Mouse (Mus musculus) olfactory bulb, adult 2 months (tissue): ENCODE measurements at regions not wholly inside any gene's neighbourhood (a gene's known extent, or its start where the extent isn't known, plus 50 kb on each side); places are given as distances from the start of the nearest gene placed in this dataset.
A peak's percentile ranks its signal among the peaks of the same experiment; 100 is the strongest.
"Not testable (repeated sequence)": the region's sequence is repeated elsewhere in the genome, so short reads cannot be mapped to it uniquely, and the experiment has no call there.

Source experiments
- H3K27ac ChIP-seq: fragments of 200-500 bp; 2 replicates; pipeline ENCODE4 v1.5.1; 2012; ENCODE audit warnings: low read depth, low read length; ENCODE audit not compliant: insufficient read depth
- H3K4me1 ChIP-seq: fragments of 200-500 bp; 2 replicates; pipeline ENCODE4 v1.6.1; 2012; ENCODE audit warnings: low read length; ENCODE audit not compliant: control insufficient read depth, insufficient read depth
- H3K4me3 ChIP-seq: fragments of 200-500 bp; 2 replicates; pipeline ENCODE4 v1.5.1; 2012; ENCODE audit warnings: mild to moderate bottlenecking, low read depth, low read length, moderate library complexity; ENCODE audit not compliant: insufficient read depth
- CTCF ChIP-seq: fragments of 200-500 bp; IDR thresholded peaks from 2 replicates; pipeline ENCODE4 v1.5.1; 2012; ENCODE audit warnings: low read depth, mild to moderate bottlenecking, low read length, moderate library complexity; ENCODE audit not compliant: insufficient read depth
- POLR2A ChIP-seq: fragments of 200-500 bp; IDR thresholded peaks from 2 replicates; pipeline ENCODE4 v1.6.1; 2012; ENCODE audit warnings: mild to moderate bottlenecking, low read depth, low read length, moderate library complexity; ENCODE audit not compliant: insufficient read depth
- WGBS: fragments of 180-500 bp; shearing (Covaris S2); methylation state at CpG from one replicate; pipeline ENCODE4 v1.1.7; 2018; 5-methylcytosine and 5-hydroxymethylcytosine counted together

DNA sequence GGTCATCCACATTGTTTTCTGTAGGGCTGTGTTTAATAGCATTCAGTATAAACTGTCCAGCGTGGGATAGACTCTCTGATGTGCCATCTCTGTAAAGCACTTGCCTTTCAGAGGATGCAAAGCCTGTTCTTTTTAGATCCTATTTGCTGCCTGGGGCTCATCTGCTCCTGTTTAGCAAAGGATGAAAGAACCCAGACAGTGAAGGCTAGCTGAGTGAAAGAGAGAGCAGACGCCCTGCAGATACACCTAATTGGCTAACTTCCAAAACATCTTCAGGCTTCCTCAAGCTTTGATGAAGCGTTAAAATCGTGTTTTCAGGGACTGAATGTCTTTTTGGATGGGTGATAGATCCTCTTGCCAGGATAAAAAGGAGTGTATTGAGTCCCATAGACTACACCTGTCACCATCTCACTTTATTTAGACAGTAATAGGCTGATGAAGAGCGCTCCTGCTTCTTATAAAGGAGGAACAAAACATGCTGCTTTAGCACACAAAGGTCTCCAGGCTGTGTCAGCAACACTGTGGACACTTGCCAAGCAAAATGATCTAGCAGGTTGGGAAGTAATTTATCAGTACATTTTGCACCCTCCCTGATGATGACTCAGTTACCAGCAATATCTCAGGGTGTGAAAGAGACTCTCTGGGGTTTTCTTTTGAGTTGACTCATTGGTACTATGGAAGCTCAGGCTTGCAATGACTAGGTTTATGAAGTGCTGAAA lies 4717.3 kb downstream of the 9330182O14Rik start:
- 49% methylated on average over 5 of the region's 5 CpGs for WGBS

DNA sequence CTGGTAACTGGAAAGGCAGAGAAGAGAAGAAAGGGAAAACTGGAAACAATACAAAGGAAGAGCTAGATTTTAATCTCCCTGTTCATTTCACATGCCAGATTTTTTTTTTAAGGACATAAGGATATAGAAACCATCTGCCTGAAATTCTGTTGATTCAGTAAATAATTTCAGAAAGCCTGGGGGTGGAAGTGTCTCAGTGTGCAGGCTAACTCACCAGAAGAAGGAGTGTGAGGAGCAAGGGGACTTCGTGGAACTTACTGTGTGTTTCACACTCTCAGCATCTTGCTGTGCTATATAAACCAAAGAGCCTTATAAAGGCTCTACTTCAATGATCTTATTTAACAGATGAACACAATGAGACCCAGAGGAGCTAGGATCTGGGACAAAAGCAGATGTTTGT lies 4722.9 kb downstream of the 9330182O14Rik start:
- TF ChIP-seq POLR2A = no peak
- no peak for TF ChIP-seq CTCF
- Histone ChIP-seq H3K4me3 (no peak overlapping the region), H3K4me1 (no peaks in the 10 kb centered on the region), H3K27ac (no peak overlapping the region)
- whole genome bisulfite sequencing = 43% methylated on average over 1 of the region's 1 CpGs

More for the DNA sequence above, 4717.3 kb downstream of the 9330182O14Rik start:
- H3K4me3 ChIP-seq = no peak overlapping the region
- no peaks in the 10 kb centered on the region for H3K4me1 ChIP-seq
- no peak overlapping the region for H3K27ac ChIP-seq
- no peak for TF ChIP-seq POLR2A
- no peak for TF ChIP-seq CTCF

DNA sequence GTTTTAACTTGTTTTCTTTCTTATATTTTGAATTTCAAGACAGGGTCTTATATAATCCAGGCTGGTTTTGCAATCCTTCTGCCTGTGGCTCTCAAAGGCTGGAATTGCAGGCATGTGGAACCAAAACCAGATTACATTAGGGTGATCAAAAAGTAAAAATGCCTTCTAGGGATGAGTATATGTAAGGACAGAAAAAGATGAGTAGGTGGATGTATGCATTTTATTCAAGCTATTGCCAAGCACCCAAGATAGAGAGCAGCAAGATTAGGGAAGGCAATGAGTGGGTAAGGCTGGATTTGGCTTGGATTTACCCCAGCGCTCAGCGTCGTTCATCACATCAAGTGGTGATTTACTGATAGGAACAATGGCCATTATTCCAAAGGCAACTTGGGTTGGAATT lies 4725.2 kb downstream of the 9330182O14Rik start:
- Histone ChIP-seq H3K27ac (no peak overlapping the region), H3K4me1 (no peaks in the 10 kb centered on the region), H3K4me3 (no peak overlapping the region)
- WGBS = 63% methylated on average over 3 of the region's 3 CpGs
- TF ChIP-seq CTCF = no peak
- no peak for TF ChIP-seq POLR2A

DNA sequence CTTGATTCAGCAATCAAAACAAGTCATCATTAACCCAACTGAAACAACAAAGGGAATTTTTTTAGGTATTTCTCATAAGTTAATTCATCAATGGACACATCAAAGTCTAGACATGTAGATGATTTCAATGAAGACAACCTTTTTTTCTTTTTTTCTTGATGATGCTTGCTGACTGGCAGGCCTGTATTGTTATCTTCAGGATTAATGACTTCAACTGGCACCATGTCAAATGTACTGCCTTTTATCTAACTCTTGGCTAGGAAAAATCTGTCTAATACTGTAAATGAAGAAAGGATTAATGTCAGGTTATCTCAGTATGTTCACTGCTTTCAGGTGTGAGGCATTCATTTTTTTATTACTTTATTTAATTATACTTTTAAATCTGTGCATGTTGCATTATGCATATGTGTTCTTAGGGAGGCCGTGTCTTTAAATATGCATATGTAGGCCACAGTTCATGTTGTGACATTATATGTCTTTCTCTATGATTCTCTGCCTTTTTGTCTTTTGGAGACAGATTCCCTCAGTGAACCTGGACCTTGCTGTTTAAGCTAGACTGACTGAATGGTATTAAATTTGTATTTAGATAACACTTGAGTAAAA lies 4726.1 kb downstream of the 9330182O14Rik start:
- 60% methylated on average over 1 of the region's 1 CpGs for WGBS
- Histone ChIP-seq H3K4me3 (no peak overlapping the region), H3K4me1 (no peaks in the 10 kb centered on the region), H3K27ac (no peak overlapping the region)
- TF ChIP-seq POLR2A (no peak), CTCF (no peak)

DNA sequence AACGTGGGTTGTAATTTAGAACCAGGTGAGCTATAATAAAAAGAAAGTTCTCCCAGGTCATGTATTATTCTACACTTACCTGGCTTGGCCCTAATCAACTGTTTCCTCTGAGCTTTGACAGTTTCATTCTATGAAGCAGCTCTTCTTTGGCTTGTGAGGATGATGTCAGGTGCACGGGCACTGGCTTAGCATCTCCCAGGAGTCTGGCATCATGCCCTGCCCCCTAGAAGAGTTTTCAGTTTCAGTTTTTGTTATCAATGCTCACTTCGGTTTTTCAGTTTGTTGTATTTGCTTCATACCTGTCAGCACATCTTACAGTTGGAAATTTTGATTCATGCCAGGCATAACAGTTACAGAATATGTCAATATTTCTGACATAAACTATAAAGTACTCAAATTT lies 4734.4 kb downstream of the 9330182O14Rik start:
- Histone ChIP-seq H3K4me3 (no peak overlapping the region), H3K4me1 (no peaks in the 10 kb centered on the region), H3K27ac (no peak overlapping the region)
- 58% methylated on average over 3 of the region's 3 CpGs for WGBS
- no peak for TF ChIP-seq POLR2A
- TF ChIP-seq CTCF = no peak

DNA sequence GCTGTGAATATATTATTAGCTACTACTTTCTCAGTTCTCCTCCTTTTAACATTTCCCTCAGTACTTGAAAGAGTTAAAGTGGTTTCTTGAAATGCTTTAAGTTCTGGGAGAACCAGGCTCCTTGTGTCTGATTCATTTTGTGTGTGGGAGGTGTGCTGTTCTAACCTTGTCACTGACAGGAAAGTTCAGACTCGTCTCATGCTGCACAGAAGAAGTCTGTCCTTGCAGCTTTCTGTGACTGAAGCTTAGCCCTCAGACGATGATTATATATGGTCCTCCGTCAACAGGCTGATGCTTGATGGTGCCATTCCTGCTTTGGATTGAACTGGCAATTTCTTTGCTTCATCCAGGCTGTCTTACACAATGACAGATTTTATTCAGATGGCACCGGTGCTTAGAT lies 4734.9 kb downstream of the 9330182O14Rik start:
- H3K4me1 ChIP-seq = no peaks in the 10 kb centered on the region
- no peak overlapping the region for H3K4me3 ChIP-seq
- TF ChIP-seq CTCF (no peak), POLR2A (no peak)
- WGBS = 45% methylated on average over 4 of the region's 4 CpGs
- H3K27ac ChIP-seq = peak overlapping the region; percentile 88

DNA sequence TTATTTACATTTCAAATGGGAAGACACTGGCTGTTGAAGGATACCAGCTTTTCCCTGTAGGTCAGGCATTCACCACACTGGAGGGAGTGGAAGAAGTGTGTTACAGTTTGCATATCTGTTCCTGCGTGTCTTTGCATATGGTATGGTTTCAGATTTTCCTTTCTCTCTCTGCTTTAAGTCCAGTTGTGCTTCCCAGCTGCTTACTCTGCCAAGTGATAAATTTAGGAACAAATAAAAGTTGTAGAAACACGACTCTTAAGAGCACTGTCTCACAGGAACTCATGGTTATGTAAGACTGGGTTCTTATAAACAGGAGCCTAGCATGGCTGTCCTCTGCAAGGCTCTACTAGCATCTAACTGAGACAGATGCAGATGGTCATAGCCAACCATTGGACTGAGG lies 4735.5 kb downstream of the 9330182O14Rik start:
- peak overlapping the region; percentile 88 for H3K27ac ChIP-seq
- H3K4me1 ChIP-seq = no peaks in the 10 kb centered on the region
- 38% methylated on average over 2 of the region's 2 CpGs for WGBS
- H3K4me3 ChIP-seq = no peak overlapping the region
- TF ChIP-seq POLR2A (no peak), CTCF (no peak)

DNA sequence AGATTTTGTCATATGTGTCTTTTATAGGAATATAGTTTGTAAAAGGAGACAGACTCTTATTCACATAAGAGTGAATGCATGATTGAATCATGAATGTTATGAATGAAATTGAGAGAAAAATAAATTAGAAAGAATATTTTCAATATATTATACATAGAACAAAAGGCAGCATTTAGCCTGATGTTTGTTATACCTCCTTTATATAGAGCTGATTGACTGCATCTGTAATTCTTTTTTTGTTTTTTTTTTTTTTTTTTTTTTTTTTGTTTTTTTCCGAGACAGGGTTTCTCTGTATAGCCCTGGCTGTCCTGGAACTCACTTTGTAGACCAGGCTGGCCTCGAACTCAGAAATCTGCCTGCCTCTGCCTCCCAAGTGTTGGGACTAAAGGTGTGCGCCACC lies 4736.8 kb downstream of the 9330182O14Rik start:
- WGBS = 79% methylated on average over 3 of the region's 3 CpGs

DNA sequence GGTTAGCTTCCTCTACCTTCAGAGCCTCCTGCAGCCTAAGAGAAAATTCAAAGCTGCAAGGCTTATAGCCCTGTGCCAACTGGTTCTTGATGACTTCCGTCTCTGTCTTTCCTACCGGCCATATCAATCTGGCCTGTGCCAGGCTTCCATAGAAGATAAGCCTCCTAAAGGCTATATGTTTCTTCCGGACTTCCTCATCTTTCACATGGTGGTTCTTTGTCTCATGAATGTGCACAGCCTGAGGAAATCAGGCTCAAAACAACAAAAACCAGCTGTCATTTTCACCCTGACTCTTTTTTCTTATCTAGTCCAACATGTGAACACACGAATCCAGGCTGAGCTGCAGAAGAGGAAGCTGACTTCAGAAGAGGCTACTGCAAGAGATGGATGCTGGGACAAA lies 4748.1 kb downstream of the 9330182O14Rik start:
- Histone ChIP-seq H3K27ac (no peak overlapping the region), H3K4me3 (no peak overlapping the region), H3K4me1 (no peaks in the 10 kb centered on the region)
- TF ChIP-seq POLR2A (no peak), CTCF (no peak)
- WGBS = 89% methylated on average over 4 of the region's 4 CpGs

More for the DNA sequence above, 4736.8 kb downstream of the 9330182O14Rik start:
- H3K27ac ChIP-seq, H3K4me3 ChIP-seq, H3K4me1 ChIP-seq: not testable (repeated sequence)

DNA sequence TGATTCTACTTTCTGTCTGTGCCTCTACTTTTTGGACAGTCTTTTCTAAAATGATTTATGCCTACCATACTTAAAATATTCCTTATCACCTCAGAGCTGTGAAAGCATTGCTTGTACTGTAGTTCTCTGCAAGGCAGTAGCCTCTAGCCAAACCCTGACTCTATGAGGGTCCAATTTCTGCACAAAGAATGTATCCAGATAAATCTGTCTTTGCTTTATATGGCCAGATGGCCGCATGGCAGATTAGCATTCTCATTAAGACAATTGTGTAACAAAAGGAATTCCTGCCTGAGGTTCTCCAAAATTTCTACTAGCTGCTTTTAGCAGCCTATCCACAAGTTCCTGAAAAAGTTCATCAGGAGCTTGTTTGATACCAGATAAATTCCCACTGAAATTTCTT lies 4757.4 kb downstream of the 9330182O14Rik start:
- Histone ChIP-seq H3K4me1 (no peaks in the 10 kb centered on the region), H3K27ac (no peak overlapping the region), H3K4me3 (no peak overlapping the region)
- 54% methylated on average over 1 of the region's 1 CpGs for WGBS
- TF ChIP-seq POLR2A (no peak), CTCF (no peak)
